Mouse (Mus musculus): Measurements from ENCODE around the gene Rbm20.

The Rbm20 gene

GRCm38 (mm10) chr19:53751420-53752185, 74.5 kb downstream of the Rbm20 start:
- in situ Hi-C loops (cut with MboI, MseI): loop anchor here (25.0 kb wide), 1 partner anchor 511 kb away; no protein-coding TSS in a partner anchor

GRCm38 (mm10) chr19:53752993-53753392, 75.9 kb downstream of the Rbm20 start:
- in situ Hi-C loops (cut with MboI, MseI): loop anchor here (25.0 kb wide), 1 partner anchor 509 kb away; no protein-coding TSS in a partner anchor

GRCm38 (mm10) chr19:53754421-53754830, 77.3 kb downstream of the Rbm20 start:
- in situ Hi-C loops (cut with MboI, MseI): loop anchor here (25.0 kb wide), 1 partner anchor 508 kb away; no protein-coding TSS in a partner anchor

GRCm38 (mm10) chr19:53755346-53755745, 78.2 kb downstream of the Rbm20 start:
- in situ Hi-C loops (cut with MboI, MseI): loop anchor here (5.0 to 25.0 kb wide), 2 partner anchors 68 to 507 kb away; no protein-coding TSS in a partner anchor

GRCm38 (mm10) chr19:53757432-53758109, 80.5 kb downstream of the Rbm20 start:
- in situ Hi-C loops (cut with MboI, MseI): loop anchor here (5.0 to 25.0 kb wide), 2 partner anchors 70 to 505 kb away; no protein-coding TSS in a partner anchor

GRCm38 (mm10) chr19:53758881-53759418, 81.8 kb downstream of the Rbm20 start:
- in situ Hi-C loops (cut with MboI, MseI): loop anchor here (5.0 to 25.0 kb wide), 2 partner anchors 72 to 503 kb away; no protein-coding TSS in a partner anchor

- in situ Hi-C loops (cut with MboI, MseI): loop anchor here (5.0 to 25.0 kb wide), 2 partner anchors 67 to 502 kb away; no protein-coding TSS in a partner anchor
Observed at GRCm38 (mm10) chr19:53760125-53761101, 83.3 kb downstream of the Rbm20 start.

- in situ Hi-C loops (cut with MboI, MseI): loop anchor here (5.0 to 25.0 kb wide), 2 partner anchors 64 to 499 kb away; no protein-coding TSS in a partner anchor
Observed at GRCm38 (mm10) chr19:53762749-53763438, 85.8 kb downstream of the Rbm20 start.

GRCm38 (mm10) chr19:53764688-53765478, 87.8 kb downstream of the Rbm20 start:
- in situ Hi-C loops (cut with MboI, MseI): loop anchor here (5.0 to 25.0 kb wide), 2 partner anchors 62 to 497 kb away; no protein-coding TSS in a partner anchor

GRCm38 (mm10) chr19:53768478-53768877, 91.4 kb downstream of the Rbm20 start:
- in situ Hi-C loops (cut with MboI, MseI): loop anchor here (25.0 kb wide), 1 partner anchor 494 kb away; no protein-coding TSS in a partner anchor

GRCm38 (mm10) chr19:53773937-53774640, 97.0 kb downstream of the Rbm20 start:
- in situ Hi-C loops (cut with MboI, MseI): loop anchor here (25.0 kb wide), 1 partner anchor 488 kb away; no protein-coding TSS in a partner anchor

GRCm38 (mm10) chr19:53774641-53775350, 97.7 kb downstream of the Rbm20 start:
- in situ Hi-C loops (cut with MboI, MseI): loop anchor here (25.0 kb wide), 1 partner anchor 488 kb away; no protein-coding TSS in a partner anchor

- in situ Hi-C loops (cut with MboI, MseI): no loop called here
Observed at GRCm38 (mm10) chr19:53779402-53779801, 102.3 kb downstream of the Rbm20 start.

GRCm38 (mm10) chr19:53779818-53780217, 102.7 kb downstream of the Rbm20 start:
- in situ Hi-C loops (cut with MboI, MseI): no loop called here

- in situ Hi-C loops (cut with MboI, MseI): no loop called here
Observed at GRCm38 (mm10) chr19:53780752-53781602, 103.9 kb downstream of the Rbm20 start.

GRCm38 (mm10) chr19:53781826-53782225, 104.7 kb downstream of the Rbm20 start:
- in situ Hi-C loops (cut with MboI, MseI): no loop called here

- in situ Hi-C loops (cut with MboI, MseI): no loop called here
Observed at GRCm38 (mm10) chr19:53785352-53785751, 108.2 kb downstream of the Rbm20 start.
